Mouse (Mus musculus) urinary bladder, adult 18-20 months (tissue): ENCODE data around the gene Abt1.
"Not testable (repeated sequence)": the region's sequence is repeated elsewhere in the genome, so short reads cannot be mapped to it uniquely, and the experiment has no call there.

Experiments used
- DNase-seq, 2 experiments: peaks; one replicate each; pipeline ENCODE4 v3.0.0; 2022; ENCODE audit warnings: low spot score in 2 of 2, mixed read lengths in 2 of 2

Gene Abt1

GRCm38 (mm10) chr13:23412630-23413521 is 10.8 kb downstream of the Abt1 start:
- DNase-seq: no peak

- DNase-seq: no peak
These were observed 11.4 kb downstream of the Abt1 start for GRCm38 (mm10) chr13:23412211-23412629.

- DNase-seq: no peak
These were observed 12.1 kb downstream of the Abt1 start for GRCm38 (mm10) chr13:23411311-23412210.

- DNase-seq: no peak
These were observed 13.0 kb downstream of the Abt1 start for GRCm38 (mm10) chr13:23410632-23411031.

GRCm38 (mm10) chr13:23402626-23403025 is 21.0 kb downstream of the Abt1 start:
- no peak for DNase-seq

GRCm38 (mm10) chr13:23401683-23402527 is 21.8 kb downstream of the Abt1 start:
- peak; percentile 58 to 68 for DNase-seq

- DNase-seq: no peak
These were observed 22.6 kb downstream of the Abt1 start for GRCm38 (mm10) chr13:23400771-23401682.

- DNase-seq: not testable (repeated sequence)
These were observed 26.8 kb downstream of the Abt1 start for GRCm38 (mm10) chr13:23396913-23397312.

GRCm38 (mm10) chr13:23396246-23396703 is 27.4 kb downstream of the Abt1 start:
- peak in 1 of 2 experiments; percentile 28 for DNase-seq

GRCm38 (mm10) chr13:23395301-23396245 is 28.1 kb downstream of the Abt1 start:
- DNase-seq: no peak

- no peak for DNase-seq
These were observed 36.1 kb downstream of the Abt1 start for GRCm38 (mm10) chr13:23387548-23387947.

- no peak for DNase-seq
These were observed 40.5 kb downstream of the Abt1 start for GRCm38 (mm10) chr13:23383127-23383526.

GRCm38 (mm10) chr13:23372433-23372832 is 51.2 kb downstream of the Abt1 start:
- no peak for DNase-seq

GRCm38 (mm10) chr13:23370075-23370474 is 53.6 kb downstream of the Abt1 start:
- no peak for DNase-seq

GRCm38 (mm10) chr13:23369421-23369765 is 54.3 kb downstream of the Abt1 start:
- no peak for DNase-seq

GRCm38 (mm10) chr13:23368583-23369420 is 54.9 kb downstream of the Abt1 start, which contains the start of gene Zfp322a:
TSS of gene Zfp322a (minus strand) at chr13:23369208.
- peak; percentile 94 to 95 for DNase-seq
